Mouse (Mus musculus): ENCODE data around the gene Vmn2r30. TPM values are rescaled to one million over a fixed set of nuclear protein-coding genes. Genes with fewer than 3 reads are reported as not detected.
"Not testable (repeated sequence)": the region's sequence is repeated elsewhere in the genome, so short reads cannot be mapped to it uniquely, and the experiment has no call there.

Gene Vmn2r30
- polyA plus RNA-seq (2012; rRNA removed) (not detected in 2 replicates), polyA plus RNA-seq (2014; fragmentation: Nextera tagmentation; extraction: Ambion mirVana) (not detected in 2 replicates)

- WGBS (ENCODE audit: insufficient replicate concordance) = no CpG with 5 or more reads among the region's 1 CpGs
- not testable (repeated sequence) for H3K9me3 ChIP-seq (ENCODE audit: control insufficient read depth, low read length); ATAC-seq (ENCODE audit: insufficient read depth); H3K4me3 ChIP-seq (ENCODE audit: insufficient read depth in 1 of 2, low read depth in 2 of 2, low read length in 2 of 2); H3K4me1 ChIP-seq (replicated peaks; ENCODE audit: control insufficient read depth in 2 of 2, insufficient read depth in 2 of 2, low read length in 1 of 2); H3K36me3 ChIP-seq (replicated peaks; ENCODE audit: control insufficient read depth, insufficient read depth, low read depth); DNase-seq (ENCODE audit: low read depth in 3 of 3, low spot score in 3 of 3); H3K4me2 ChIP-seq (ENCODE audit: low read depth); H3K27ac ChIP-seq; H3K27me3 ChIP-seq (ENCODE audit: control insufficient read depth, insufficient read depth, low read length); H3K9ac ChIP-seq (replicated peaks)
These were observed at the start of gene Vmn2r30 for GRCm38 (mm10) chr7:7337509-7337908. Vmn2r30 (minus strand) TSS chr7:7337609.

GRCm38 (mm10) chr7:7374431-7374830 lies 37.0 kb upstream of the Vmn2r30 start, which contains the start of gene Gm45783:
Gm45783 (minus strand) TSS chr7:7374573.
- H3K36me3 ChIP-seq (replicated peaks; ENCODE audit: control insufficient read depth, insufficient read depth, low read depth); DNase-seq (ENCODE audit: low read depth in 3 of 3, low spot score in 3 of 3); H3K27me3 ChIP-seq (ENCODE audit: control insufficient read depth, insufficient read depth, low read length); H3K4me3 ChIP-seq (ENCODE audit: insufficient read depth in 1 of 2, low read depth in 2 of 2, low read length in 2 of 2); H3K4me2 ChIP-seq (ENCODE audit: low read depth); H3K4me1 ChIP-seq (replicated peaks; ENCODE audit: control insufficient read depth in 2 of 2, insufficient read depth in 2 of 2, low read length in 1 of 2); H3K9ac ChIP-seq (replicated peaks); H3K9me3 ChIP-seq (ENCODE audit: control insufficient read depth, low read length); ATAC-seq (ENCODE audit: insufficient read depth); H3K27ac ChIP-seq: not testable (repeated sequence)
- 46% methylated on average over 12 of the region's 12 CpGs for WGBS (ENCODE audit: insufficient replicate concordance)

- Histone ChIP-seq H3K4me1 (replicated peaks; ENCODE audit: control insufficient read depth in 2 of 2, insufficient read depth in 2 of 2, low read length in 1 of 2) (0 out of 4 replicates have a peak, but pooled peaks cover 0 to 2% of the 10 kb centered on the region in 2 experiments), H3K27me3 (ENCODE audit: control insufficient read depth, insufficient read depth, low read length) (peaks cover 2% of the 10 kb centered on the region), H3K4me2 (ENCODE audit: low read depth) (no peak overlapping the region), H3K36me3 (replicated peaks; ENCODE audit: control insufficient read depth, insufficient read depth, low read depth) (peaks cover 6% of the 10 kb centered on the region), H3K27ac (no peak overlapping the region), H3K9ac (replicated peaks) (no peak overlapping the region), H3K9me3 (ENCODE audit: control insufficient read depth, low read length) (no peaks in the 10 kb centered on the region), H3K4me3 (ENCODE audit: insufficient read depth in 1 of 2, low read depth in 2 of 2, low read length in 2 of 2) (no peak overlapping the region)
- DNase-seq (ENCODE audit: low read depth in 3 of 3, low spot score in 3 of 3) (no peak), ATAC-seq (ENCODE audit: insufficient read depth) (no peak)
- TF ChIP-seq EP300 (IDR thresholded peaks at IDR 0.05; ENCODE audit: low read depth) = no peak
- TF ChIP-seq CTCF (IDR thresholded peaks at IDR 0.05; ENCODE audit: low read depth) = peak; percentile 61
- WGBS (ENCODE audit: insufficient replicate concordance) = 72% methylated on average over 16 of the region's 16 CpGs
These were observed 41.8 kb downstream of the Vmn2r30 start for GRCm38 (mm10) chr7:7295595-7295994.

GRCm38 (mm10) chr7:7281383-7281782 lies 56.0 kb downstream of the Vmn2r30 start:
- no peak overlapping the region for H3K4me2 ChIP-seq (ENCODE audit: low read depth)
- no peaks in the 10 kb centered on the region; the same call in 1 of the 2 replicates for H3K9me3 ChIP-seq (ENCODE audit: control insufficient read depth, low read length)
- DNase-seq (ENCODE audit: low read depth in 3 of 3, low spot score in 3 of 3) (no peak), ATAC-seq (ENCODE audit: insufficient read depth) (no peak)
- TF ChIP-seq CTCF (IDR thresholded peaks at IDR 0.05; ENCODE audit: low read depth) (no peak), EP300 (IDR thresholded peaks at IDR 0.05; ENCODE audit: low read depth) (no peak)
- 14% methylated on average over 1 of the region's 1 CpGs for WGBS (ENCODE audit: insufficient replicate concordance)
- no peak overlapping the region for H3K4me3 ChIP-seq (ENCODE audit: insufficient read depth in 1 of 2, low read depth in 2 of 2, low read length in 2 of 2)
- H3K9ac ChIP-seq (replicated peaks) = no peak overlapping the region
- no peaks in the 10 kb centered on the region for H3K4me1 ChIP-seq (replicated peaks; ENCODE audit: control insufficient read depth in 2 of 2, insufficient read depth in 2 of 2, low read length in 1 of 2)
- H3K36me3 ChIP-seq (replicated peaks; ENCODE audit: control insufficient read depth, insufficient read depth, low read depth) = peaks cover 7% of the 10 kb centered on the region
- H3K27me3 ChIP-seq (ENCODE audit: control insufficient read depth, insufficient read depth, low read length) = no peaks in the 10 kb centered on the region
- no peak overlapping the region for H3K27ac ChIP-seq

GRCm38 (mm10) chr7:7277966-7278567 lies 59.3 kb downstream of the Vmn2r30 start, which contains the start of gene Gm45844:
Gm45844 (minus strand) TSS chr7:7278289.
- DNase-seq (ENCODE audit: low read depth in 3 of 3, low spot score in 3 of 3) (peak in 1 of 3 experiments; percentile 43), ATAC-seq (ENCODE audit: insufficient read depth) (peak; percentile 96)
- not testable (repeated sequence) for H3K4me1 ChIP-seq (replicated peaks; ENCODE audit: control insufficient read depth in 2 of 2, insufficient read depth in 2 of 2, low read length in 1 of 2); H3K27ac ChIP-seq; H3K36me3 ChIP-seq (replicated peaks; ENCODE audit: control insufficient read depth, insufficient read depth, low read depth); H3K9me3 ChIP-seq (ENCODE audit: control insufficient read depth, low read length); H3K27me3 ChIP-seq (ENCODE audit: control insufficient read depth, insufficient read depth, low read length)
- 36% methylated on average over 45 of the region's 45 CpGs for WGBS (ENCODE audit: insufficient replicate concordance)
- Histone ChIP-seq H3K4me2 (ENCODE audit: low read depth) (peak within 1 kb of the TSS; percentile 59), H3K9ac (replicated peaks) (0 out of 2 replicates have a peak within 1 kb of the TSS, but pooled peaks have one; percentile 45), H3K4me3 (ENCODE audit: insufficient read depth in 1 of 2, low read depth in 2 of 2, low read length in 2 of 2) (peak within 1 kb of the TSS; percentile 54 to 60)
- peak; percentile 96 for TF ChIP-seq CTCF (IDR thresholded peaks at IDR 0.05; ENCODE audit: low read depth)

GRCm38 (mm10) chr7:7277556-7277955 lies 59.9 kb downstream of the Vmn2r30 start:
- peak overlapping the region; percentile 21 to 54 for H3K4me3 ChIP-seq (ENCODE audit: insufficient read depth in 1 of 2, low read depth in 2 of 2, low read length in 2 of 2)
- H3K27ac ChIP-seq; H3K36me3 ChIP-seq (replicated peaks; ENCODE audit: control insufficient read depth, insufficient read depth, low read depth); H3K4me1 ChIP-seq (replicated peaks; ENCODE audit: control insufficient read depth in 2 of 2, insufficient read depth in 2 of 2, low read length in 1 of 2); DNase-seq (ENCODE audit: low read depth in 3 of 3, low spot score in 3 of 3); H3K9me3 ChIP-seq (ENCODE audit: control insufficient read depth, low read length); H3K27me3 ChIP-seq (ENCODE audit: control insufficient read depth, insufficient read depth, low read length): not testable (repeated sequence)
- H3K4me2 ChIP-seq (ENCODE audit: low read depth) = peak overlapping the region; percentile 59
- H3K9ac ChIP-seq (replicated peaks) = 0 out of 2 replicates have a peak overlapping the region, but pooled peaks have one; percentile 45
- 46% methylated on average over 23 of the region's 24 CpGs for WGBS (ENCODE audit: insufficient replicate concordance)
- ATAC-seq (ENCODE audit: insufficient read depth) = peak; percentile 47

Data from liver, embryonic 14.5 days (tissue).